Mouse (Mus musculus) MEL (cell line): ENCODE measurements around the gene Gm20388. TPM values are rescaled to one million over a fixed set of nuclear protein-coding genes. Genes with fewer than 3 reads are reported as not detected.
A peak's percentile ranks its signal among the peaks of the same experiment; 100 is the strongest.

Experiments
- DNase-seq: peaks from one replicate; pipeline ENCODE4 v3.0.0; 2011; ENCODE audit warnings: low read depth, low spot score
- H3K27ac ChIP-seq: 2 replicates; pipeline ENCODE4 v1.5.1; 2012; ENCODE audit warnings: low read depth, mild to moderate bottlenecking, control low read depth, low read length, moderate library complexity; ENCODE audit not compliant: control insufficient read depth
- H3K27me3 ChIP-seq, 2 experiments: fragments of 150-350 bp in 1 of 2; sonication (generic) in 1 of 2; 2 replicates each; pipeline ENCODE4 v1.6.1; 2012; ENCODE audit warnings: low read length in 2 of 2, mild to moderate bottlenecking in 2 of 2, improper control_type of control experiment in 1 of 2, moderate library complexity in 1 of 2; ENCODE audit not compliant: insufficient read depth in 2 of 2, control insufficient read depth in 1 of 2
- H3K36me3 ChIP-seq, 2 experiments: 2 replicates each; pipeline ENCODE4 v1.6.1; 2012 to 2014; ENCODE audit warnings: low read length in 2 of 2, improper control_type of control experiment in 1 of 2, inconsistent platforms in 1 of 2, mild to moderate bottlenecking in 1 of 2; ENCODE audit not compliant: insufficient read depth in 2 of 2, control insufficient read depth in 1 of 2
- H3K4me1 ChIP-seq, 2 experiments: fragments of 150-350 bp in 1 of 2; sonication (generic) in 1 of 2; 2 replicates each; pipeline ENCODE4 v1.6.1; 2012; ENCODE audit warnings: low read length in 2 of 2, improper control_type of control experiment in 1 of 2, mild to moderate bottlenecking in 1 of 2; ENCODE audit not compliant: insufficient read depth in 2 of 2, control insufficient read depth in 1 of 2
- H3K4me3 ChIP-seq, 2 experiments: fragments of 150-350 bp in 1 of 2; sonication (generic) in 1 of 2; 2 replicates each; pipeline ENCODE4 v1.5.1; 2012; ENCODE audit warnings: low read depth in 2 of 2, low read length in 2 of 2, mild to moderate bottlenecking in 2 of 2, moderate library complexity in 2 of 2, control low read depth in 1 of 2, improper control_type of control experiment in 1 of 2; ENCODE audit not compliant: control insufficient read depth in 1 of 2, insufficient read depth in 1 of 2
- H3K79me2 ChIP-seq: 2 replicates; pipeline ENCODE4 v1.6.1; 2012; ENCODE audit warnings: mild to moderate bottlenecking, low read length, moderate library complexity; ENCODE audit not compliant: control insufficient read depth, poor library complexity, insufficient read depth
- H3K9ac ChIP-seq: 2 replicates; pipeline ENCODE4 v1.6.1; 2012; ENCODE audit warnings: low read depth, mild to moderate bottlenecking, control low read depth, low read length, moderate library complexity; ENCODE audit not compliant: control insufficient read depth, poor library complexity, severe bottlenecking
- H3K9me3 ChIP-seq: fragments of 150-350 bp; sonication (generic); replicated peaks from 2 replicates; pipeline ENCODE4 v1.6.1; 2012; ENCODE audit warnings: mild to moderate bottlenecking, low read length, improper control_type of control experiment, moderate library complexity; ENCODE audit not compliant: insufficient read depth
- BHLHE40 ChIP-seq: IDR thresholded peaks from 2 replicates; pipeline ENCODE4 v1.6.1; 2012; ENCODE audit warnings: low read depth, mild to moderate bottlenecking, inconsistent platforms, low read length, improper control_type of control experiment, borderline replicate concordance
- CHD2 ChIP-seq: IDR thresholded peaks from 2 replicates; pipeline ENCODE4 v1.6.1; 2011; ENCODE audit warnings: low read length, improper control_type of control experiment
- CTCF ChIP-seq, 3 experiments: IDR thresholded peaks in 2 of 3; conservative IDR thresholded peaks in 1 of 3; 2 replicates each; pipeline ENCODE4 v1.5.1; 2011 to 2012; ENCODE audit warnings: low read length in 3 of 3, low read depth in 2 of 3, mild to moderate bottlenecking in 2 of 3, improper control_type of control experiment in 1 of 3, inconsistent platforms in 1 of 3, mixed read lengths in 1 of 3, moderate library complexity in 1 of 3; ENCODE audit not compliant: control insufficient read depth in 1 of 3, insufficient read depth in 1 of 3, poor library complexity in 1 of 3, severe bottlenecking in 1 of 3
- E2F4 ChIP-seq: IDR thresholded peaks from 2 replicates; pipeline ENCODE4 v1.6.1; 2011; ENCODE audit warnings: low read depth, low read length, improper control_type of control experiment, borderline replicate concordance
- ETS1 ChIP-seq: IDR thresholded peaks from 2 replicates; pipeline ENCODE4 v1.6.1; 2012; ENCODE audit warnings: low read depth, mild to moderate bottlenecking, inconsistent platforms, low read length, improper control_type of control experiment, moderate library complexity
- GATA1 ChIP-seq: IDR thresholded peaks from 2 replicates; pipeline ENCODE4 v1.6.1; 2011; ENCODE audit warnings: low read depth, low read length, improper control_type of control experiment
- JUND ChIP-seq: IDR thresholded peaks from 2 replicates; pipeline ENCODE4 v1.6.1; 2011; ENCODE audit warnings: low read depth, mild to moderate bottlenecking, improper control_type of control experiment, low read length
- MAX ChIP-seq: IDR thresholded peaks from 2 replicates; pipeline ENCODE4 v1.6.1; 2011; ENCODE audit warnings: low read length, improper control_type of control experiment
- MEF2A ChIP-seq: IDR thresholded peaks from 2 replicates; pipeline ENCODE4 v1.6.1; 2014; ENCODE audit warnings: low read depth, mild to moderate bottlenecking, inconsistent platforms, low read length, improper control_type of control experiment; ENCODE audit not compliant: poor library complexity, insufficient replicate concordance, severe bottlenecking; ENCODE audit errors: extremely low read depth
- MYC ChIP-seq: IDR thresholded peaks from 2 replicates; pipeline ENCODE4 v1.6.1; 2011; ENCODE audit warnings: low read depth, mild to moderate bottlenecking, low read length, improper control_type of control experiment, moderate library complexity
- NRF1 ChIP-seq: IDR thresholded peaks from 2 replicates; pipeline ENCODE4 v1.6.1; 2014; ENCODE audit warnings: low read depth, mild to moderate bottlenecking, inconsistent platforms, low read length, improper control_type of control experiment, moderate library complexity; ENCODE audit not compliant: poor library complexity, insufficient read depth, severe bottlenecking
- POLR2A ChIP-seq, 2 experiments: IDR thresholded peaks; 2 replicates each; pipeline ENCODE4 v1.6.1; 2011 to 2012; ENCODE audit warnings: low read length in 2 of 2, mild to moderate bottlenecking in 2 of 2, control low read depth in 1 of 2, improper control_type of control experiment in 1 of 2, low read depth in 1 of 2, moderate library complexity in 1 of 2; ENCODE audit not compliant: control insufficient read depth in 1 of 2, insufficient read depth in 1 of 2, poor library complexity in 1 of 2
- POLR2AphosphoS2 ChIP-seq: IDR thresholded peaks from 2 replicates; pipeline ENCODE4 v1.6.1; 2011; ENCODE audit warnings: low read length, improper control_type of control experiment
- SMC3 ChIP-seq: IDR thresholded peaks from 2 replicates; pipeline ENCODE4 v1.6.1; 2011; ENCODE audit warnings: low read depth, low read length, improper control_type of control experiment
- TAL1 ChIP-seq: IDR thresholded peaks from 2 replicates; pipeline ENCODE4 v1.6.1; 2012; ENCODE audit warnings: mild to moderate bottlenecking, inconsistent platforms, low read length, moderate library complexity, mixed read lengths
- TBP ChIP-seq: IDR thresholded peaks from 2 replicates; pipeline ENCODE4 v1.8.0; 2011; ENCODE audit warnings: low read depth, low read length, improper control_type of control experiment
- TCF12 ChIP-seq: IDR thresholded peaks from 2 replicates; pipeline ENCODE4 v1.6.1; 2014; ENCODE audit warnings: low read depth, mild to moderate bottlenecking, inconsistent platforms, low read length, improper control_type of control experiment, moderate library complexity
- UBTF ChIP-seq: IDR thresholded peaks from 2 replicates; pipeline ENCODE4 v1.6.1; 2012; ENCODE audit warnings: low read depth, mild to moderate bottlenecking, inconsistent platforms, low read length, improper control_type of control experiment, moderate library complexity, borderline replicate concordance; ENCODE audit not compliant: insufficient read depth
- USF1 ChIP-seq: IDR thresholded peaks from 2 replicates; pipeline ENCODE4 v1.6.1; 2014; ENCODE audit warnings: low read depth, mild to moderate bottlenecking, inconsistent platforms, low read length, improper control_type of control experiment, moderate library complexity
- ZC3H11A ChIP-seq: IDR thresholded peaks from 2 replicates; pipeline ENCODE4 v1.6.1; 2012; ENCODE audit warnings: low read depth, mild to moderate bottlenecking, inconsistent platforms, low read length, improper control_type of control experiment
- ZKSCAN1 ChIP-seq: IDR thresholded peaks from 2 replicates; pipeline ENCODE4 v1.6.1; 2012; ENCODE audit warnings: low read depth, mild to moderate bottlenecking, inconsistent platforms, low read length, improper control_type of control experiment, moderate library complexity
- ZMIZ1 ChIP-seq: IDR thresholded peaks from 2 replicates; pipeline ENCODE4 v1.6.1; 2012; ENCODE audit warnings: low read depth, mild to moderate bottlenecking, inconsistent platforms, low read length, improper control_type of control experiment, moderate library complexity
- polyA plus RNA-seq, 2 experiments: library from polyadenylated mRNA; stranded (reverse) in 1 of 2; unstranded in 1 of 2; fragments of >175 nt in 1 of 2; fragments of >200 nt in 1 of 2; gene quantifications; 2 replicates each; pipeline versions ENCODE4 v1.2.1 to v1.2.4; 2012; ENCODE audit warnings: low replicate concordance in 2 of 2, low read depth in 1 of 2; ENCODE audit not compliant: insufficient read length in 2 of 2, insufficient read depth in 1 of 2, missing spikeins in 1 of 2
- total RNA-seq: library from RNA; depleted of rRNA; stranded (reverse); fragments of 300-350 nt; gene quantifications from 2 replicates; pipeline ENCODE4 v1.2.3, GENCODE M21; 2012

Gene Gm20388
- total and polyA plus RNA-seq, 3 experiments = 11.1 to 17.8 TPM; not detected in 1

DNA sequence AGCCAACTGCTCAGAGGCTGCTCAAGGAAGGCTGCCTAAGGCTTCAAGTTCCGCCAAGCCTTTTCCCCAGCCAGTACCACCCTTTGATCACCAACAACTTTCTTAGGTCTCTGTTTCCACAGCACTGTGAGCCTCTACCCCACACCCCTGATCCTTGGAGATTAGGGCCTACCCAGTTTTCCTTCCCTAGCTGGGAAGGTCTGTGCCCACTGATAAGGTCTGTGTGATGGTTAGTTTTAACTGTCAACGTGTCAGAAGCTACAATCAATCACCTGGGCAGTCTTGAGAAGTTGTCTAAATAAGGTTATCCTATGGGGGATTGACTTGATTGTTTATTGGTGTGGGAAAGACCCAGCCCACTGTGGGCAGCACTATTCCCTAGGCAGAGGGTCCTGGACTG, 2627.2 kb downstream of the Gm20388 start (continued):
- TF ChIP-seq MEF2A (peak; percentile 56; the same call in 1 of the 2 replicates), MYC (no peak), JUND (no peak), ETS1 (peak; percentile 85), E2F4 (no peak), ZC3H11A (no peak; the same call in 1 of the 2 replicates), TCF12 (peak; percentile 96), ZMIZ1 (no peak), SMC3 (no peak), GATA1 (peak; percentile 89), TAL1 (peak; percentile 89), BHLHE40 (no peak), CTCF (IDR thresholded peaks at IDR 0.05 in 2 of 3, conservative IDR thresholded peaks at IDR 0.05 in 1 of 3; ENCODE audit: control insufficient read depth in 1 of 3, insufficient read depth in 1 of 3, low read depth in 2 of 3, low read length in 3 of 3, poor library complexity in 1 of 3, severe bottlenecking in 1 of 3) (no peak), MAX (no peak), ZKSCAN1 (no peak), NRF1 (no peak), POLR2A (IDR thresholded peaks at IDR 0.05; ENCODE audit: control insufficient read depth in 1 of 2, insufficient read depth in 1 of 2, low read depth in 1 of 2, low read length in 2 of 2, poor library complexity in 1 of 2) (no peak; a peak in 1 of 4 replicates), TBP (no peak), USF1 (no peak), POLR2AphosphoS2 (no peak; the same call in 1 of the 2 replicates), CHD2 (no peak), UBTF (no peak)

DNA sequence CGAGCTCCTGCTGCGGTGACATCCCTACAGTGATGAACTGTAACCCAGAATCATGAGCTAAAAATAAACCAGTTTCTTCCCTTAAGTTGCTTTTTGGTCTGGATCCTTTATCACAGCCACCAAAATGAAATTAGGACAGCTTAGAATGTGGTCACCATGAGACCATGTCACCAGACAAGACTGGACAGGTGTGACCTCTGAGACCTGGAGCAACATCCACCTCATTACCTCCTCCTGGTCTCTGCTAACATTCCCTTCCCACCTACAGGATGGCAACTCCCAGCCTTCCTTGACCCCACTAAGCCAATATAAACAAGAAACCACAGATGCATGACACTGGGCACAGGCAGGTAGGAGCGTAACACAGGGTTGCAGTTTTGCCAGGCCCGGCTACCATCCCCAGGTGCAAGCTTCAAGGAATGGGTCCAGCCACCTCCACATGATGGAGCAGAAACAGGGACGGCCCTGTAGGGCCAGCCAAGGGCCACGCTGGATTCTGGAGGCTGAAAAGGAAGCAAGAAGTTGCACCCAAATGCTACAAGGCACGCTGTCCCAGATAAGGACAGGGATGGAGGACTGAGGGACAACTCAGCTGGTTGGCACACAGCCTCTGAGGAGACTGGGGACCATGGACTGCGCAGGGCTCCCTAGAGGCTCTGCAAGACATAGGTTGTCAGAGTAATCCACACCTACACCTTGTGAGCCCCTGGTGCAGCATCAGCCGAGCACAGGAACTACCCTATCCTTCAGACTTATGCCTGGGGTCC, 2627.9 kb downstream of the Gm20388 start:
- DNase-seq = no peak
- H3K9me3 ChIP-seq = no peaks in the 10 kb centered on the region
- peak overlapping the region; percentile 81 for H3K27ac ChIP-seq
- H3K79me2 ChIP-seq = peaks cover 54% of the 10 kb centered on the region
- no peaks in the 10 kb centered on the region for H3K27me3 ChIP-seq
- no peak overlapping the region for H3K9ac ChIP-seq
- peaks cover 4 to 25% of the 10 kb centered on the region in 2 experiments; a peak in 3 of 4 replicates for H3K36me3 ChIP-seq
- peak in 1 of 2 experiments; percentile 23; a peak in 1 of 4 replicates for TF ChIP-seq POLR2A (IDR thresholded peaks at IDR 0.05; ENCODE audit: control insufficient read depth in 1 of 2, insufficient read depth in 1 of 2, low read depth in 1 of 2, low read length in 2 of 2, poor library complexity in 1 of 2)
- no peak for TF ChIP-seq TCF12
- TF ChIP-seq MAX = 0 out of 2 replicates have a peak, but pooled peaks have one; percentile 31
- peaks cover 13 to 28% of the 10 kb centered on the region in 2 experiments for H3K4me1 ChIP-seq
- no peak overlapping the region for H3K4me3 ChIP-seq
